ENCODE assay signal across 27 mouse cellular contexts in the genomic region with DNA sequence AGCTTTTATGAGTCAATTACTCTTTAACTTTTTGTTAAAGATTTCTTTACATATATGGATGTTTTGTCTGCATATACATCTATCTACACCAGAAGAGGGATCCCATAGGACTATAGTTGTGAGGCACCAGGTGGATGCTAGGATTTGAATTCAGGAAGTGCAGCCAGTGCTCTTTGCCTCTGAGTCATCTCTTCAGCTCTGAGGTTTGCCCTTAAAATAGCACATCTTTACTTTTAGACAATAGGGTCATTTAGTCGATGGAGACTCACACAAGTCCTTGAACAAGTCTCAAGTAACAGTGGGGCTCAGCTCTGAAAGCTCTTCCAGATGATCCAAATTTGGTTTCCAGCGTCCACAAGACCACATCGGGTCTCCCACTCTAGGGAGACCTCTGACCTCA. TPM values are rescaled to one million over a fixed set of nuclear protein-coding genes. Genes with fewer than 3 reads are reported as not detected.
DNase-seq lines count a peak whose midpoint lies in the region; ATAC-seq and TF ChIP-seq lines count a peak whose summit lies in the region.
"Had no signal": no experiment of that assay in that cellular context is flagged by ENCODE, and none has a peak within 500 bp of the region (broad histone marks: within the 10 kb centered on the region; RNA-seq: fewer than 3 reads in every experiment).

No protein-coding gene starts in this region.

- no peak for DNase-seq in testis, postnatal 10 days (ENCODE audit: low spot score)
- peak; percentile 30 for DNase-seq in MEL (ENCODE audit: low read depth, low spot score)
- DNase-seq in embryo, embryonic 9.5 days (ENCODE audit: extremely low spot score) = peak; percentile 7
- no peak for DNase-seq in forebrain, embryonic 14.5 days (ENCODE audit: low spot score)
- DNase-seq: adrenal gland, postnatal 14 days; cerebellum, adult 11-12 months; cerebellum, adult 9-11 months; forebrain, postnatal 0 days; heart, postnatal 14 days; kidney, adult 11 months; kidney, postnatal 14 days; layer of hippocampus, adult 9-11 months; lung, postnatal 4 days; right cerebral cortex, postnatal 4 days; thymus, postnatal 4 days had no signal

- no peak for TF ChIP-seq EP300 in MEL (IDR thresholded peaks at IDR 0.05; ENCODE audit: low read depth in 1 of 2, low read length in 2 of 2)

- H3K4me2 ChIP-seq in forebrain, embryonic 14.5 days (ENCODE audit: low read length) = no peak overlapping the region
- H3K4me2 ChIP-seq: hindbrain, embryonic 13.5 days; liver, embryonic 11.5 days; midbrain, embryonic 12.5 days; neural tube, embryonic 13.5 days had no signal

- ATAC-seq in forebrain, embryonic 14.5 days = no peak
- no peak for ATAC-seq in CD4-positive, CD25-positive, alpha-beta regulatory T cell, adult 4 months
- ATAC-seq: forebrain, postnatal 0 days had no signal

- no peak for TF ChIP-seq POLR2A in testis, adult 2 months (IDR thresholded peaks at IDR 0.05; ENCODE audit: control insufficient read depth, low read depth, low read length)
- TF ChIP-seq POLR2A in MEL (IDR thresholded peaks at IDR 0.05; ENCODE audit: control insufficient read depth in 1 of 2, insufficient read depth in 1 of 2, low read depth in 1 of 2, low read length in 2 of 2, poor library complexity in 1 of 2) = no peak

- no peak for TF ChIP-seq RAD21 in MEL (IDR thresholded peaks at IDR 0.05; ENCODE audit: low read depth, low read length)

- H3K4me1 ChIP-seq in testis, adult 2 months (ENCODE audit: control insufficient read depth, insufficient read depth, low read length) = peaks cover 3% of the 10 kb centered on the region
- peaks cover 0 to 3% of the 10 kb centered on the region in 2 experiments; a peak in 1 of 4 replicates for H3K4me1 ChIP-seq in MEL (ENCODE audit: control insufficient read depth in 1 of 2, insufficient read depth in 2 of 2, low read length in 2 of 2)
- peaks cover 2% of the 10 kb centered on the region; the same call in 1 of the 2 replicates for H3K4me1 ChIP-seq in forebrain, embryonic 14.5 days (ENCODE audit: control insufficient read depth, insufficient read depth, low read length)

- no peak overlapping the region for H3K9ac ChIP-seq in MEL (ENCODE audit: control insufficient read depth, low read depth, low read length, poor library complexity, severe bottlenecking)
- H3K9ac ChIP-seq in forebrain, embryonic 14.5 days (ENCODE audit: low read length) = no peak overlapping the region
- H3K9ac ChIP-seq: embryonic facial prominence, embryonic 13.5 days; forebrain, postnatal 0 days; hindbrain, embryonic 13.5 days; limb, embryonic 13.5 days; midbrain, embryonic 12.5 days; neural tube, embryonic 13.5 days had no signal

- TF ChIP-seq CTCF in testis, adult 2 months (IDR thresholded peaks at IDR 0.05; ENCODE audit: control insufficient read depth, insufficient read depth, insufficient replicate concordance, low read depth, low read length) = no peak
- TF ChIP-seq CTCF in MEL (IDR thresholded peaks at IDR 0.05 in 2 of 3, conservative IDR thresholded peaks at IDR 0.05 in 1 of 3; ENCODE audit: control insufficient read depth in 1 of 3, insufficient read depth in 1 of 3, low read depth in 2 of 3, low read length in 3 of 3, poor library complexity in 1 of 3, severe bottlenecking in 1 of 3) = no peak

- no peaks in the 10 kb centered on the region for H3K27me3 ChIP-seq in testis, adult 2 months (ENCODE audit: control insufficient read depth, insufficient read depth, low read length)
- no peaks in the 10 kb centered on the region for H3K27me3 ChIP-seq in MEL (ENCODE audit: control insufficient read depth in 1 of 2, insufficient read depth in 2 of 2, low read length in 2 of 2)
- no peaks in the 10 kb centered on the region for H3K27me3 ChIP-seq in forebrain, embryonic 14.5 days (replicated peaks; ENCODE audit: control insufficient read depth, insufficient read depth, low read length)

- no peaks in the 10 kb centered on the region for H3K79me2 ChIP-seq in MEL (ENCODE audit: control insufficient read depth, insufficient read depth, low read length, poor library complexity)

- H3K27ac ChIP-seq in testis, adult 2 months (ENCODE audit: control insufficient read depth, insufficient read depth, low read depth, low read length) = no peak overlapping the region
- no peak overlapping the region for H3K27ac ChIP-seq in MEL (ENCODE audit: control insufficient read depth, low read depth, low read length)
- H3K27ac ChIP-seq in forebrain, embryonic 14.5 days (ENCODE audit: low read depth, low read length) = no peak overlapping the region
- H3K27ac ChIP-seq: embryonic facial prominence, embryonic 13.5 days; forebrain, embryonic 10.5 days; hindbrain, embryonic 13.5 days; limb, embryonic 13.5 days; midbrain, embryonic 12.5 days; neural tube, embryonic 13.5 days; stomach, postnatal 0 days had no signal

- H3K9me3 ChIP-seq in MEL (replicated peaks; ENCODE audit: insufficient read depth, low read length) = no peaks in the 10 kb centered on the region
- H3K9me3 ChIP-seq in forebrain, embryonic 14.5 days (replicated peaks; ENCODE audit: control insufficient read depth, low read length) = no peaks in the 10 kb centered on the region
- H3K9me3 ChIP-seq: embryonic facial prominence, embryonic 13.5 days; forebrain, embryonic 10.5 days; hindbrain, embryonic 13.5 days; limb, embryonic 13.5 days; megakaryocyte, embryonic 14.5 days; midbrain, embryonic 12.5 days; neural tube, embryonic 13.5 days had no signal

- H3K4me3 ChIP-seq in testis, adult 2 months (ENCODE audit: control insufficient read depth, low read depth, low read length) = peak overlapping the region; percentile 65
- H3K4me3 ChIP-seq in MEL (ENCODE audit: control insufficient read depth in 1 of 2, insufficient read depth in 1 of 2, low read depth in 2 of 2, low read length in 2 of 2) = no peak overlapping the region
- no peak overlapping the region for H3K4me3 ChIP-seq in forebrain, embryonic 14.5 days (ENCODE audit: low read depth, low read length)
- H3K4me3 ChIP-seq: forebrain, embryonic 10.5 days; hindbrain, embryonic 13.5 days; limb, embryonic 13.5 days; megakaryocyte, embryonic 14.5 days; midbrain, embryonic 12.5 days; neural tube, embryonic 13.5 days had no signal

- H3K36me3 ChIP-seq in testis, adult 2 months (ENCODE audit: control insufficient read depth, insufficient read depth, low read length) = peaks cover 3% of the 10 kb centered on the region; the same call in 1 of the 2 replicates
- peaks cover 10 to 31% of the 10 kb centered on the region in 2 experiments for H3K36me3 ChIP-seq in MEL (ENCODE audit: control insufficient read depth in 1 of 2, insufficient read depth in 2 of 2, low read length in 2 of 2)
- peaks cover 49% of the 10 kb centered on the region for H3K36me3 ChIP-seq in forebrain, embryonic 14.5 days (ENCODE audit: control insufficient read depth, insufficient read depth, low read length)

- WGBS in forebrain, embryonic 14.5 days = 43% methylated on average over 3 of the region's 3 CpGs

TF ChIP-seq in MEL, 35 proteins besides CTCF, POLR2A, EP300 and RAD21:
- no peak for TF ChIP-seq MAZ (IDR thresholded peaks at IDR 0.05; ENCODE audit: low read depth, low read length)
- no peak for TF ChIP-seq ZC3H11A (IDR thresholded peaks at IDR 0.05; ENCODE audit: low read depth, low read length)
- TF ChIP-seq GABPA (IDR thresholded peaks at IDR 0.05; ENCODE audit: low read depth, low read length) = no peak
- TF ChIP-seq UBTF (IDR thresholded peaks at IDR 0.05; ENCODE audit: borderline replicate concordance, insufficient read depth, low read depth, low read length) = no peak
- TF ChIP-seq ZNF384 (IDR thresholded peaks at IDR 0.05; ENCODE audit: low read depth, low read length) = no peak
- no peak for TF ChIP-seq MXI1 (IDR thresholded peaks at IDR 0.05; ENCODE audit: low read depth, low read length)
- no peak for TF ChIP-seq USF2 (IDR thresholded peaks at IDR 0.05; ENCODE audit: borderline replicate concordance in 1 of 2, insufficient read depth in 1 of 2, low read depth in 1 of 2, low read length in 2 of 2)
- TF ChIP-seq RCOR1 (IDR thresholded peaks at IDR 0.05; ENCODE audit: low read depth, low read length) = no peak
- no peak for TF ChIP-seq MAFK (IDR thresholded peaks at IDR 0.05; ENCODE audit: borderline replicate concordance, low read depth, low read length)
- TF ChIP-seq JUND (IDR thresholded peaks at IDR 0.05; ENCODE audit: low read depth, low read length) = no peak
- TF ChIP-seq POLR2AphosphoS5 (IDR thresholded peaks at IDR 0.05; ENCODE audit: borderline replicate concordance, low read depth, low read length) = no peak
- TF ChIP-seq BHLHE40 (IDR thresholded peaks at IDR 0.05; ENCODE audit: borderline replicate concordance, low read depth, low read length) = no peak
- no peak for TF ChIP-seq KAT2A (conservative IDR thresholded peaks at IDR 0.05; ENCODE audit: low read depth, low read length)
- TF ChIP-seq E2F4 (IDR thresholded peaks at IDR 0.05; ENCODE audit: borderline replicate concordance, low read depth, low read length) = no peak
- no peak for TF ChIP-seq ZKSCAN1 (IDR thresholded peaks at IDR 0.05; ENCODE audit: low read depth, low read length)
- TF ChIP-seq GATA1 (IDR thresholded peaks at IDR 0.05; ENCODE audit: low read depth, low read length) = no peak

RNA-seq across cellular contexts. Expression of a gene that starts 1.2 kb away (rescaled TPM):
- 69.0 and 76.0 TPM in 2 replicates for polyA plus RNA-seq in testis, adult 2 months (2012; rRNA removed)
- total RNA-seq in MEL (2012; rRNA removed) = not detected in 2 replicates
- polyA plus RNA-seq in MEL (2012; ENCODE audit: insufficient read depth in 1 of 2, insufficient read length in 2 of 2, low read depth in 1 of 2, low replicate concordance in 2 of 2, missing spikeins in 1 of 2) = not detected
- 0.89 and 1.2 TPM in 2 replicates for polyA plus RNA-seq in forebrain, embryonic 14.5 days (2014; fragmentation: Nextera tagmentation; extraction: Ambion mirVana)
- not detected for polyA plus RNA-seq in CD4-positive, CD25-positive, alpha-beta regulatory T cell, adult 4 months (2017; shearing (Covaris generic))
- total RNA-seq: common myeloid progenitor, adult 5-6 weeks had no signal

RNA-seq across cellular contexts. Expression of a gene that starts 36.2 kb away (rescaled TPM):
- 30.0 and 33.5 TPM in 2 replicates for polyA plus RNA-seq in testis, adult 2 months (2012; rRNA removed)
- total RNA-seq in MEL (2012; rRNA removed) = 39.5 and 42.1 TPM in 2 replicates
- 100 to 1,000 TPM in 1 of 2 experiments, 10 to 100 TPM in 1; 73.7 to 353 TPM for polyA plus RNA-seq in MEL (2012; ENCODE audit: insufficient read depth in 1 of 2, insufficient read length in 2 of 2, low read depth in 1 of 2, low replicate concordance in 2 of 2, missing spikeins in 1 of 2)
- polyA plus RNA-seq in forebrain, embryonic 14.5 days (2014; fragmentation: Nextera tagmentation; extraction: Ambion mirVana) = 48.9 and 70.3 TPM in 2 replicates
- polyA plus RNA-seq in CD4-positive, CD25-positive, alpha-beta regulatory T cell, adult 4 months (2017; shearing (Covaris generic)) = 100 to 1,000 TPM; 107 to 114 TPM

Comparison
In these comparisons a context has a peak if more than half of its experiments do, and no peak if none do; other contexts are left out.
1. DNase-seq: peak in MEL (single experiment) and embryo, embryonic 9.5 days (single experiment); none in testis, postnatal 10 days (single experiment) and forebrain, embryonic 14.5 days (single experiment).
2. RNA of a gene that starts 1.2 kb away (polyA plus RNA-seq): 69.0 to 76.0 TPM in testis, adult 2 months; 0.89 to 1.2 TPM in forebrain, embryonic 14.5 days, not detected in CD4-positive, CD25-positive, alpha-beta regulatory T cell, adult 4 months and not detected in MEL; every median in the first group is over 10 times any median in the second.